Mouse (Mus musculus) kidney, postnatal 14 days (tissue): ENCODE data around the gene Fam222b.
"Not testable (repeated sequence)": the region's sequence is repeated elsewhere in the genome, so short reads cannot be mapped to it uniquely, and the experiment has no call there.

Experiments
- DNase-seq: peaks from one replicate; pipeline ENCODE4 v3.0.0; 2022; ENCODE audit warnings: mixed read lengths

Gene Fam222b

DNA sequence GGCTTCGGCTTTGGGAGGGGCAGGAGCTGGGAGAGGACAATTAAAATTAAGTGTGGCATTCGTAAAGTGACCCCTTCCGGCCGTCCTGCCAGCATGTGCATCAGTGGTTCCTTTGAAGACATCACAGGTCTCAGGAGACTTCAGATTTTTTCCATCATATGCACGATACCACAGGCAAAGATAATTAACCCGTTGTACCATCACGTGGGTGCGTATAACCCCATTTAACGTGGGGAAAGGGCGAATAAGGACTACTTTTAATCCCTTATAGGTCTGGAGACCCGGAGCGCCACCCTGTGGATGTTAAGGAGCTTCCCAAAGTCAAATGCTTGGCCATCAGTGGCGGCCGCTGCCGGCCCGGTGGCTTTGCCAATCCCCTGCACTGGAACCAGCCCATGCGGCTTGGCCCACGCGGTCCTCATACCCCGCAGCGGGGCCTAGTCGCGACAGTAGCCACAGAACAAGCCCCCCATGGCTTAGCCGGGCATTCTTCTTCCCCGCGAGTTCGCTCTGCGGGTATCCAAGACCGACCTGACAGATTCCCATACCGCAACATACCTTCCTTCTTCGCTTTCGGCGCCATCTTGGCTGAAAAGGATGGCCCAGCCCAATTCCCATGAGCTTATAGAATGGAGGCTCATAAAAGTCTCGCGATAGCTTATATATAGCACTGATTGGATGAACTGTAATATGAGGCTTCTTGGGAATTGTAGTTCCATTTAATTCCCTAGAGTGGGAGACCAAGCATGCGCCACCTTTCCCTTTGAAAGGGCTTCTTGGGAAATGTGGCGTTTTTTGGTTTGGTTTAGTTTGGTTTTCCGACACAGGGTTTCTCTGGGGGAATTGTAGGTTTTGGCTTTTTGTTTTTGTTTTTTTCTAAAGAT, 88.7 kb downstream of the Fam222b start, which contains the start of gene Rpl23a:
TSS of gene Rpl23a (minus strand) at position 624 of the 884 bp plus-strand sequence.
- peak; percentile 88 for DNase-seq

DNA sequence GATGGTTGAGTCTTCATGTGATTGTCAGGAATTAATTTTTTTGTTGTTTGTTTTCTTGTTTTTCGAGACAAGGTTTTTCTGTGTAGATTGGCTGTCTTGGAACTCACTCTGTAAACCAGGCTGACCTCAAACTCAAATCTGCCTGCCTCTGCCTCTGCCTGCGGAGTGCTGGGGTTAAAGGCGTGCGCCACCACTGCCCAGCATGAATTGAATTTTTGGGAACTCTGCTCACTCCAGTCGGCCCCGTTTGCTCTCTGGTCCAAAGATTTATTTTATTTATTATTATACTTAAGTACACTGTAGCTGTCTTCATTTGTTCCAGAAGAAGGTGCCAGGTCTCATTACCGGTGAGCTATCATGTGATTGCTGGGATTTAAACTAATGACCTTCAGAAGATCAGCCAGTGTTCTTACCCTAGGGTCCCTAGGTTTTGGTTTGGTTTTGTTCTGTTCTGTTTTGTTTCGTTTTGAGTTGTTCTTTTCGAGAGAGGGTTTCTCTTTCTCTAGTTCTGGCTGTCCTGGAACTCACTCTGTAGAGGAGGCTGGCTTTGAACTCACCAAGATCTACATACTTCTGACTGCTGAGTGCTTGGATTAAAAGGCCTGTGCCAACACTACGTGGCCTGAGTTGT, 89.5 kb downstream of the Fam222b start:
- no peak for DNase-seq

DNA sequence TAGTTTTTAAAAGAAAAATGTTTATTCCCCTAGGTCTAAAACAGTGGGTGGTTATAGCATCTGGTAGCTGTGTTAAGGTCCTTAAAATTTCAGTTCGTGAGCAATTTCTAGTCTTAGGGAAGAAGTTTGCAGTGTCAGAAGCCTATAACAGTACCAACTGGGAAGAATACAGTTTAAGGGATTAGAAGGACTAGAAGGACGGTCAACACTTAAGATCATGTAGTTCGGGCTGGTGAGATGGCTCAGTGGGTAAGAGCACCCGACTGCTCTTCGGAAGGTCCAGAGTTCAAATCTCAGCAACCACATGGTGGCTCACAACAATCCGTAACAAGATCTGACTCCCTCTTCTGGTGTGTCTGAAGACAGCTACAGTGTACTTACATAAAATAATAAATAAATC, 90.2 kb downstream of the Fam222b start:
- DNase-seq: not testable (repeated sequence)

DNA sequence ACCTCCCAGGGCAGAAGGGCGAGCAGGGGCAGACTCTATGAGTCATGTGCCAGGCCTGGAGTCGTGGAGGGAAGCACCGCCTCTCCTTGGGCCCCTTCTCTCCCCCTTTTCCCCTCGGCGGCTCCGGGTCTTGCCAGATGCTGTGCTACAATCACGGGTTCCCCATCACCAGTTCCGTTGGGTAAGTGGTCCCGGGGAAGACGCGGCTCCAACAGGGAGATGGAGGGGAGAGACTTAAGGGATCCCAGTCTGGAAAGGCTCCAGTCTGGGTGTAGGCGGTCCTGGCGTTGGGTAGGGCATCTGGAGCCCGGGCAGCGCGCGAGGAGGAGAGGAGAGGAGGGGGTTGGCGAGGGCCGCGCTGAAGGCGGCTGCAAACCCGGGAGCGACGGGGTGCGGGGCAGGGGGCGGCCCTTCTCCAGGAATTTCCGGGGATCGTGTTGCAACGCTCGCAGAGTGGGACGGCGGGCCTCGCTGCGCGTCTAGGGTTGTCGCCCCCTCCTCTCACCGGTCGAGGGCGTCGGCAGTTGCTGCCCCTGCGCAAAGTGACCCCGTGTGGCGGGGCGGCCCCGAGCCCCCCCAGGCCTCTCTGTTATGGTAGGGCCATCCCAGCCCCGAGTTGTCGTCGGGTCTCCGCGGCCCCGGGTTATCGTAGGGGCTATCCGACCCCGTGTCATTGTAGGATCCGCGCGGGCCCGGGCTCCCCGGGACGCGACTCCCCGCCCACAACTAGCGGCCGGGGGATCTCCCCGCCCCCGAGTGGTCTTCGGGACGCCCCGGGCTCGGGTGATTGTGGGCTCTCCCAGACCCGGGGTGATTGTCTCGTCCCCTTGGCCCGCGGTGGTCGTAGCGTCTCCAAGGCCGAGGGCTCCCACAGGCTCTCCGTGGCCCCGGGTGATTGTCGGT, 94.1 kb downstream of the Fam222b start, which contains the start of gene Rab34:
TSS of gene Rab34 (plus strand) at position 100 of the 903 bp plus-strand sequence.
- peak; percentile 89 for DNase-seq

DNA sequence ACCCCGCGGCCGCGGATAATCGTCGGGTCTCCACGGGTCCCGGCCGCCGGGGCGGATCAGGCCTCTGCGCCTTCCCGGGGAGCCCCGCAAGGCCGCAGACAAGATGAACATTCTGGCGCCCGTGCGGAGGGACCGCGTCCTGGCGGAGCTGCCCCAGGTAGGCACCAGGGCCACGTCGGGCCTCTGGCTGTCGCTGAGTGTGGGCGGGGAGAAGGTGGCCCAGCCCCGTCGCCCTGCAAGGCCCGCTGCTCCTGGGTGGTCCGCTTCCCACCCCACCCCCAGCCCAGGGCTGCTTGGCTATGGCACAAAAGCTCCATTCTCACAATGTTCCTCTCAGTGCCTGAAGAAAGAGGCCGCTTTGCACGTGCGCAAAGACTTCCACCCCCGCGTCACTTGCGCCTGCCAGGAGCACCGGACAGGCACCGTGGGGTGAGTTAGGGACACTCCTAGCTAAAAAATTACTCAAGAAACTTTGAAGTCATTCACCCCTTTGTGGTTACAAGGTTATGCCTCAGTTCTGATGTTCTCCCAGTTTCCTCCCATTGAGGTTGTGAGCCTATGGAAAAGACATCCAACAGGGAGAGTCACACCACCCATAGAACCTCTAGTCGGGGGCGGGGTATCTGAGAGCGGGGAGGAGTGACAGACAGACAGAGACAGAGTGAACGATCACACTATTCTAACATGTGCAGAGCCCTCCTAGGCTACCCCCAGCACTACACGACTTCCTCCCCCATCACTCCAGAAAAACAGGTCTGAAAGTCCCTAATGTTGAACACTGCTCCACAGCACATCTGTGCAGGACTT, 95.0 kb downstream of the Fam222b start:
- DNase-seq: peak; percentile 86

DNA sequence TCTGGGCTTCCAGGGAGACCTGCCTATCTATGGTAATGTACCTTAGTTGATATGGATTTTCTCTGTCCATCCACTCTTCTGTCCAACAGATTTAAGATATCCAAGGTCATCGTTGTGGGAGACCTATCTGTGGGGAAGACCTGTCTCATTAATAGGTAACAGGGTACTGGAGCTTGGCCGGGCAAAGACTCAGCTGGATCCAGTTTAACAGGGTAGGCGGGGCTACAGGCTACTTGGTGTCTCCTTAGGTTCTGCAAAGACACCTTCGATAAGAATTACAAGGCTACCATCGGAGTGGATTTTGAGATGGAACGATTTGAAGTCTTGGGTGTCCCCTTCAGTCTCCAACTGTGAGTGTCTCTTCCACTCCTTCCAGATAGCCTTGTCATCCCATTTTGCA, 95.6 kb downstream of the Fam222b start:
- peak; percentile 83 for DNase-seq

DNA sequence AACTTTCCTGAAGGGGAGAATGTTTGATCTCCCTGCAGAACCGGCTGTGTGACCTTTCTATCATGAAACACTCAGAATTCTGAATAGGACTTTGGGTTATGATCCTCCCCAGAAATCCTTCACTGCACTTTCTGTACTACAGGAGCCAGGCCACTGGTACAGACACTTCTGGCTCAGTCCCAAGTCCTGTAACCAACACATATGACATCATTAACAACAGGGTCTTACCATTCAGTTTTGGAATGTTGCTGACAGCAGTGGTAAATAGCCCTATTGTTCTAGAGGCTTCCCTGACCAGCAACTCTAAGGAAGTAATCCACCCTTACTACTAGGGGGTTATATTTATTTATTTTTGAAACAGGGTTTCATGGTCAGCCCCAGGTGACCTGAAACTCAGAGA, 98.7 kb downstream of the Fam222b start, which contains the start of gene Proca1:
TSS of gene Proca1 (plus strand) at position 280 of the 400 bp plus-strand sequence.
- DNase-seq: peak; percentile 16

DNA sequence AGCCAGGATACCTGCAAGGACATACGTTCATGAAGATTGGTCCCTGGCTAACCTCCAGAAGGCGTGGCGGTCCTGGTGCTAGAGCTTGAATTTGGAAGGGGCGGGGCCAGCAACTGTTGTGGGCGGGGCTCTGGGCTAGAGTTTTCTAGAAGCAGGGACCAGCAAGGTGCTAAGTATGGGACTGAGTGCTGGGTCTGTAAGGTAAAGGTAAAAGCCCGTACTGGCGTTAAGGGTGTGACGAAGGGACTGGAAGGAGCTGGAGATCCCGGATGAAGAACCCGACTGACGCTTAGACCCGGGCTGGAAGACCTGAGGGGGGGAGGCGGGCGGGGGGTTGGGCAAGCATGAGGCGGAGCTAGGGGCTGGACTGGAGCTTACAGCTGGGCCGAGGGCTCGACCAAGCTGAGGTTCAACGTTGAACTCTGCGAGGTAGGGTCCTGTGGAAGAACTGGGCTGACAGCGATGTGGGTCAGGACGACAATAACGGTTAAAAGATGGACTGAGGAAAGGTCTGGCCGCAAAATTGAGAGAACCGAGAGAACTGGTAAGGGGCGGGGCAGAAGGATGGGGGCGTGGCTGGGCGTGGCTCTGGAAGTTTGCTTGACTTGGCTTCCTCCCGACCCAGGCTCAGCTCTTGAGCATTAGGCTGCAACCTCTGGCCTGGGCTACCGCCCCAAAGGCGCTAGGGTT, 100.1 kb downstream of the Fam222b start:
- peak; percentile 87 for DNase-seq

DNA sequence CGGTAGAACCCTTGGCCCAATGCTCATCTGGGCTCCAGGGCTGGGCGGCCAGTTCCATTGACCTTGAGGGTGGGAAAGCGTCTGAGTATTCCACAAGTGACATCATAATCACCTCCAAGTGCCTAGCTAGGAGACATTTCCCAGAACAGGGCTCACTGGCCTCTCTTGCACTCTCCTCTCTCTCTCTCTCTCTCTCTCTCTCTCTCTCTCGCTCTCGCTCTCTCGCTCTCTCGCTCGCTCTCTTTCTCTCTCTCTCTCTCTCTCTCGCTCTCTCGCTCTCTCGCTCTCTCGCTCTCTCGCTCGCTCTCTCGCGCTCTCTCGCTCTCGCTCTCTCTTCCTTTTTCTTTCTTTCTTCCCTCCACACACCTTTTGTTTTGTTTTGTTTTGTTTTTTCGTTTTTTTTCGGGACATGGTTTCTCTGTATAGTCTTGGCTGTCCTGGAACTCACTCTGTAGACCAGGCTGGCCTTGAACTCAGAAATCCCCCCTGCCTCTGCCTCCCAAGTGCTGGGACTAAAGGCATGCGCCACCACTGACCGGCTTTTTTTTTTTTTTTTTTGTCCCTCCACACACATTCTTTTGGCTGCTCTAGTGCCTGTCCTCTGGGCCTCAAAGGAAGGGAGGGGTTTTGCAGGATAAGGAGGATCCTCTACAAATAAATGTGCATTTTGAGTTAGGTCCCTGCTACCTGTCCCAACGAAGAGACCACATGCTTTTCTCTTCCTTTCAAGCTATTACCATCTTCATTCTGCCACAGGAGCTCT, 100.8 kb downstream of the Fam222b start:
- no peak for DNase-seq

DNA sequence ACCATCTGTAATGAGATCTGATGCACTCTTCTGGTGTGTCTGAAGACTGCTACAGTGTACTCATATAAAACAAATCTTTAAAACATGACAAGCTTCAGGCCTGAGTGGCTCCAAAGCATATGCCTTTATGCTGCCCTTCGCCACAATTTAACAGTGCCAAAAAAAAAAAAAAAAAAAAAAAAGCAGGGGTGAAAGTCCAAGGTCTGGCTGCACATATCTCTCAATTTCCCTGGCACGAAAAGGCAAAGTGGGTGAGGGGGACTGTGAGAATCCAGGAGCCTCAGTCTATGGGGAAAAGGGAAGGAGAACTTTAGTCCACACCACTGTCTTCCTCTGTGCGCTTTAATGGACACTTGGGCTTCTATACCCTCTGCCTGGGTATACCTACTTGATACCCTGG, 107.9 kb downstream of the Fam222b start:
- DNase-seq: peak; percentile 33

DNA sequence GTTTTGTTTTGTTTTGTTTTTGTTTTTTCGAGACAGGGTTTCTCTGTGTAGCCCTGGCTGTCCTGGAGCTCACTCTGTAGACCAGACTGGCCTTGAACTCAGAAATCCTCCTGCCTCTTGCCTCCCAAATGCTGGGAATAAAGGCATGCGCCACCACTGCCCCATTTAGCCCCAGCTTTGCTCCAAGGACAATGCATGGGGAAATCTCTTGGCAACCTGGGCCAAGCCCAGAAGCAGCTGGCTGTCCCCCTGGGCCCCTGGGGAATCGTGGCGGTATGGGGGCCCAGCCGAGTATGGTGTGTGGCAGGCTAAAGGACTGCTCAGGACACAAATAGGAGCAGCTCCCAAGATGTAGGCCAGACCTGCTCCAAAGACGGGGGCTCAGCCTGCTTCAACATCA, 109.8 kb downstream of the Fam222b start:
- no peak for DNase-seq

DNA sequence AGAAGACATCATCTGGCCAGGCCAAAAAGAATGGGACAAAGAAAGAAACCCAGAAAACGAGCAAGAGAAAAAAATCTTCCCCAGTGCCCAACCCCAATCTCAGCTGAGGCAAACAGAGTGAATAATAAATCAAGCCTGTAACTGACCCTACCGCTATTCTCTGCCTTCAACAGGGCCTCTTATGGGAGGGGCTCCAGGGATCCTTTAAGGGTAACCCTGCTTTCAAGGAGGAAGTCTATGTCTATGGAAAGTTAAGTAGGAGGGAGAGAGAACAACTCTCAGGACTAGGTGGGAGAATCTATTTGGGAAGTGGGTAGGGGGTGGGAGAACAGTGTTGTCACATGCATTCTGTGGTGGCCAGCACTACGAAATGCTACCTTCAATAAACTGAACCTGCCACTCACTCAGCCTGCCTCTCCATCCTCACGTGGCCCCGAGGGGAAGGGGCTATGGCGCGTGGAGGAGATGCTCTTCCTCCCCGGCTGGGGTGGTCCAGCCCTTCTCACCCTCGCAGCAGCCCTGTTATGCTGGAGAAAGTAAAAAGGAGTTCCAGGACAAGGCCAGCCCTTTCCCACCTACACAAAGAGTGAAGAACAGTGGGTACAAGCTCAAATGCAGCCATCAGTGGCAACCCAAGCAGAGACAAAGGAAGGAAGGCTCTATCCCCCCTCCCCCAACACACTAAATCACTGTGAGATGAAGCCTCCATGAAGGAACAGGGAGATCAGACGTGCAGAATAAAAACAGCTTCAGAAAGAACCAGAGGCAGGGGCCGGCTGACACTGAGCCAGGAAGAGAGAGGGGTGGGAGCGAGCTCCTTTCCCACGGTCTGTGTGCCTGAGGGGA, 111.1 kb downstream of the Fam222b start:
- no peak for DNase-seq
